Mouse (Mus musculus) ES-E14 (cell line): ENCODE measurements around the gene Grip2.

Experiments used
- CHD2 ChIP-seq: IDR thresholded peaks from 2 replicates; pipeline ENCODE4 v1.6.1; 2014; ENCODE audit warnings: mild to moderate bottlenecking, low read depth, low read length, inconsistent platforms
- HCFC1 ChIP-seq: IDR thresholded peaks from 2 replicates; pipeline ENCODE4 v1.6.1; 2012; ENCODE audit warnings: low read length, inconsistent platforms, borderline replicate concordance; ENCODE audit not compliant: insufficient read depth
- MAFK ChIP-seq: IDR thresholded peaks from 2 replicates; pipeline ENCODE4 v1.6.1; 2014; ENCODE audit warnings: mild to moderate bottlenecking, low read depth, low read length, inconsistent platforms; ENCODE audit not compliant: insufficient read depth
- ZC3H11A ChIP-seq: IDR thresholded peaks from 2 replicates; pipeline ENCODE4 v1.6.1; 2012; ENCODE audit warnings: low read depth, mild to moderate bottlenecking, inconsistent platforms, low read length, borderline replicate concordance
- ZNF384 ChIP-seq: IDR thresholded peaks from 2 replicates; pipeline ENCODE4 v1.6.1; 2012; ENCODE audit warnings: low read depth, low read length, inconsistent platforms

GRCm38 (mm10) chr6:91862848-91863247 is 35.8 kb upstream of the Grip2 start:
- no peak for TF ChIP-seq ZNF384
- no peak for TF ChIP-seq HCFC1
- no peak for TF ChIP-seq MAFK
- TF ChIP-seq ZC3H11A, result no peak
- no peak for TF ChIP-seq CHD2
